In genomic region chr6:112364581-112364980, GRCm38 (mm10) we compare ENCODE assay signal across 9 mouse cellular contexts. TPM values are rescaled to one million over a fixed set of nuclear protein-coding genes. Genes with fewer than 3 reads are reported as not detected.
DNase-seq lines count a peak whose midpoint lies in the region; ATAC-seq lines count a peak whose summit lies in the region.
"Had no signal": no experiment of that assay in that cellular context is flagged by ENCODE, and none has a peak within 500 bp of the region (broad histone marks: within the 10 kb centered on the region; RNA-seq: fewer than 3 reads in every experiment).

No protein-coding gene starts in this region.

- H3K9me3 ChIP-seq in hindbrain, embryonic 11.5 days (ENCODE audit: control insufficient read depth, low read length), result no peaks in the 10 kb centered on the region
- no peaks in the 10 kb centered on the region for H3K9me3 ChIP-seq in hindbrain, embryonic 13.5 days
- no peaks in the 10 kb centered on the region for H3K9me3 ChIP-seq in limb, embryonic 13.5 days
- H3K9me3 ChIP-seq: limb, embryonic 12.5 days had no signal

- H3K27ac ChIP-seq in hindbrain, embryonic 11.5 days (ENCODE audit: low read depth, low read length), result no peak overlapping the region
- no peak overlapping the region for H3K27ac ChIP-seq in hindbrain, embryonic 13.5 days
- no peak overlapping the region for H3K27ac ChIP-seq in limb, embryonic 13.5 days
- H3K27ac ChIP-seq: limb, embryonic 12.5 days had no signal

- DNase-seq in hindbrain, embryonic 11.5 days (ENCODE audit: low spot score), result peak; percentile 75
- DNase-seq in thymus, postnatal 0 days (ENCODE audit: low spot score), result peak; percentile 35
- DNase-seq in thymus, postnatal 36 days, result no peak
- peak; percentile 64 for DNase-seq in embryo, embryonic 10 days (ENCODE audit: low spot score)
- no peak for DNase-seq in yolk sac, embryonic 10.5 days (ENCODE audit: low spot score)
- no peak for DNase-seq in ovary, adult 18-20 months (ENCODE audit: low spot score)

- H3K9ac ChIP-seq in hindbrain, embryonic 11.5 days (ENCODE audit: low read depth, low read length), result no peak overlapping the region
- no peak overlapping the region for H3K9ac ChIP-seq in hindbrain, embryonic 13.5 days
- H3K9ac ChIP-seq in limb, embryonic 13.5 days, result no peak overlapping the region
- H3K9ac ChIP-seq: limb, embryonic 12.5 days had no signal

- H3K27me3 ChIP-seq in hindbrain, embryonic 11.5 days (ENCODE audit: control insufficient read depth, insufficient read depth, low read length), result no peaks in the 10 kb centered on the region
- no peaks in the 10 kb centered on the region for H3K27me3 ChIP-seq in hindbrain, embryonic 13.5 days
- no peaks in the 10 kb centered on the region for H3K27me3 ChIP-seq in limb, embryonic 13.5 days
- H3K27me3 ChIP-seq: limb, embryonic 12.5 days had no signal

- no peak for ATAC-seq in hindbrain, embryonic 11.5 days (ENCODE audit: low FRiP score)
- ATAC-seq in hindbrain, embryonic 13.5 days (ENCODE audit: low FRiP score), result no peak
- ATAC-seq in limb, embryonic 13.5 days (ENCODE audit: low FRiP score, low read depth), result 0 out of 2 replicates have a peak, but pooled peaks have one; percentile 15

- H3K4me2 ChIP-seq in hindbrain, embryonic 11.5 days (replicated peaks; ENCODE audit: low read depth, low read length), result no peak overlapping the region
- no peak overlapping the region for H3K4me2 ChIP-seq in hindbrain, embryonic 13.5 days
- H3K4me2 ChIP-seq in limb, embryonic 13.5 days (replicated peaks), result no peak overlapping the region
- H3K4me2 ChIP-seq: limb, embryonic 12.5 days had no signal

- no peaks in the 10 kb centered on the region for H3K36me3 ChIP-seq in hindbrain, embryonic 11.5 days (ENCODE audit: control insufficient read depth, insufficient read depth, low read length)
- H3K36me3 ChIP-seq in hindbrain, embryonic 13.5 days, result no peaks in the 10 kb centered on the region
- H3K36me3 ChIP-seq in limb, embryonic 13.5 days, result no peaks in the 10 kb centered on the region
- H3K36me3 ChIP-seq: limb, embryonic 12.5 days had no signal

- 49% methylated on average over 2 of the region's 2 CpGs for WGBS in hindbrain, embryonic 11.5 days
- WGBS in hindbrain, embryonic 13.5 days, result 49% methylated on average over 2 of the region's 2 CpGs
- WGBS in limb, embryonic 13.5 days, result 47% methylated on average over 2 of the region's 2 CpGs

- no peak overlapping the region for H3K4me3 ChIP-seq in hindbrain, embryonic 11.5 days (ENCODE audit: low read depth, low read length)
- no peak overlapping the region for H3K4me3 ChIP-seq in hindbrain, embryonic 13.5 days
- no peak overlapping the region for H3K4me3 ChIP-seq in limb, embryonic 13.5 days
- H3K4me3 ChIP-seq: limb, embryonic 12.5 days had no signal

- H3K4me1 ChIP-seq in hindbrain, embryonic 11.5 days (replicated peaks; ENCODE audit: control insufficient read depth, insufficient read depth, low read length), result no peaks in the 10 kb centered on the region
- H3K4me1 ChIP-seq in hindbrain, embryonic 13.5 days (replicated peaks), result no peaks in the 10 kb centered on the region
- H3K4me1 ChIP-seq in limb, embryonic 13.5 days, result no peaks in the 10 kb centered on the region
- H3K4me1 ChIP-seq: limb, embryonic 12.5 days had no signal

RNA-seq across cellular contexts. Expression of gene Ssu2, which starts 23.2 kb away (rescaled TPM):
- polyA plus RNA-seq in hindbrain, embryonic 11.5 days (2014; fragmentation: Nextera tagmentation; extraction: Ambion mirVana), result 0.17 and 0.45 TPM in 2 replicates
- polyA plus RNA-seq in hindbrain, embryonic 13.5 days (2015; fragmentation: Nextera tagmentation; extraction: Ambion mirVana), result not detected in 2 replicates
- polyA plus RNA-seq in thymus, postnatal 0 days (2015; fragmentation: Nextera tagmentation; extraction: Ambion mirVana), result 1.0 and 1.2 TPM in 2 replicates
- polyA plus RNA-seq in limb, embryonic 13.5 days (2015; fragmentation: Nextera tagmentation; extraction: Ambion mirVana), result 2.0 and 2.6 TPM in 2 replicates

Comparison
In these comparisons a context has a peak if more than half of its experiments do, and no peak if none do; other contexts are left out.
1. DNase-seq: peak in hindbrain, embryonic 11.5 days (single experiment), thymus, postnatal 0 days (single experiment) and embryo, embryonic 10 days (single experiment); none in thymus, postnatal 36 days (0 of 2), yolk sac, embryonic 10.5 days (single experiment) and ovary, adult 18-20 months (single experiment).